Mouse (Mus musculus): ENCODE measurements at regions not wholly inside any gene's neighbourhood (a gene's known extent, or its start where the extent isn't known, plus 50 kb on each side); places are given as distances from the start of the nearest gene placed in this dataset.

DNA sequence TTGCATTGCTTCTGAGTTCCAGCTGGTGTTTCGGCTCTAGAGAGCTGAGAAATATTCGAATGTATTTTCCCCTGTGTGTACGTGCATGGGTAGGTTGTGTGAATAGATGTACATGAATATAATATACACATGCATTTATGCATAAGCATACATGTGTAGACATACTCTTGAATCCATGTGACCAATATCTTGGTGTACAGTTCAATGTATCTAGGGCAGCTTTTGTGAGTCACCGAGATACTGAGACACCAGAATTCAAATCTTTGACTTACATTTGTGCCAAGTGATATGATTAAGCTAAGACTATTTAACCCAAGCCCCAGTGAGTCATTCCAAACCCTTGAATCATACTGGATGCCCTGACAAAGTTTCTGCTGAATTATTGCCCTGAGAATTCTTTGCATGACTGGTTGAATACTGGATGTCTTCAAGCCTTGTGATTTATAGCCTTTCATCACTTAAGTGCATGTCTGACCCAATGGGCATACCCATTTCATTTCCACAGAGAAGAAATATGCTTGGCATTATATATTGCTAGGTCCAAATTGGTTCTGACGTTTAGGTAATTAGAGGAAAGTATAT lies 103.3 kb upstream of the Tsc22d2 start:
- Histone ChIP-seq H3K4me1 (ENCODE audit: control insufficient read depth, insufficient read depth, low read length) (no peaks in the 10 kb centered on the region), H3K4me2 (replicated peaks; ENCODE audit: low read depth, low read length) (no peak overlapping the region), H3K9me3 (ENCODE audit: control insufficient read depth, low read length) (no peaks in the 10 kb centered on the region), H3K27ac (ENCODE audit: low read depth, low read length) (no peak overlapping the region), H3K4me3 (ENCODE audit: low read length) (no peak overlapping the region), H3K27me3 (ENCODE audit: control insufficient read depth, insufficient read depth, low read length) (no peaks in the 10 kb centered on the region), H3K9ac (ENCODE audit: low read depth, low read length) (no peak overlapping the region), H3K36me3 (ENCODE audit: control insufficient read depth, insufficient read depth, low read length) (no peaks in the 10 kb centered on the region)
- ATAC-seq (ENCODE audit: low FRiP score, low TSS enrichment) = no peak
- WGBS = 92% methylated on average over 5 of the region's 5 CpGs

DNA sequence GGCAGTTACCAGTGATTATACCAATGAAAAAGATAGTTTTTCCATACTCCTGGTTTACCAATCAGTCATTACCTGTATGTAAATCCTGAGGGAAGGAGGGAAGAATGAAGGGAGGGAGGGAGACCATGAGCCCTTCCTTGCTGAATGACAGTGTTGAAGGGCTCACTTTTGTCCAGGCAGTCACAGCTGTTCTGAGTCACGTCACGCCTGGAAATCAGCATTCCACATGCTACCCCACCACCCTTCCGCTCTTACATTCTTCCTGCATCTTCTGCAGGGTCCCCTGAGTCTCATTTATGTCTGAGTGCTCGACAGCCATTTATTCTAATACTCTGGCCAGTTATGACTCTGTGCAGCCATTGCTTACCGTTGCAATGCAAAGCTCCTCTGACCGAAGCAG lies 101.9 kb upstream of the Tsc22d2 start:
- H3K9ac ChIP-seq (ENCODE audit: low read depth, low read length) = no peak overlapping the region
- no peak overlapping the region for H3K27ac ChIP-seq (ENCODE audit: low read depth, low read length)
- no peaks in the 10 kb centered on the region for H3K27me3 ChIP-seq (ENCODE audit: control insufficient read depth, insufficient read depth, low read length)
- H3K9me3 ChIP-seq (ENCODE audit: control insufficient read depth, low read length) = no peaks in the 10 kb centered on the region
- ATAC-seq (ENCODE audit: low FRiP score, low TSS enrichment) = no peak
- 61% methylated on average over 6 of the region's 6 CpGs for WGBS
- H3K4me3 ChIP-seq (ENCODE audit: low read length) = no peak overlapping the region
- H3K4me2 ChIP-seq (replicated peaks; ENCODE audit: low read depth, low read length) = no peak overlapping the region
- no peaks in the 10 kb centered on the region for H3K36me3 ChIP-seq (ENCODE audit: control insufficient read depth, insufficient read depth, low read length)
- no peaks in the 10 kb centered on the region for H3K4me1 ChIP-seq (ENCODE audit: control insufficient read depth, insufficient read depth, low read length)

DNA sequence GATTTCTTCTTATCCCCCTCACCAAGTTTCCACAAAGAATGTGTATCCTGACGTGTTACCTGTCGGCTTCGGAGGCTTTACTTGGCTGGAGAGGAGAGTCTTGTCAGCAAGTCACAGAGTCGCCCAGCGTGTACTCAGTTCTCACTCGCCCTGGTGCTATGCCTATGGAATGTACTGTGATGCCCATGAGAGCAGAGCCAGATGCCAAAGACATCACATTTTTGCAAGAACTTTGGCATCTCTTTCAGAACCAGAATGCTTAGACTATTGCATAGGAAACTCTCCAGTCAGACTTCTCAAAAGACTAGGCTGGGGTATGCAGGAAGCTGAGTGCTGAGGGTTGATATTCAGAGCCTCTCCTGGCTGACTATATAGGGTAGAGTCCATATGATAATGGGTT lies 99.3 kb upstream of the Tsc22d2 start:
- WGBS = 90% methylated on average over 6 of the region's 6 CpGs

DNA sequence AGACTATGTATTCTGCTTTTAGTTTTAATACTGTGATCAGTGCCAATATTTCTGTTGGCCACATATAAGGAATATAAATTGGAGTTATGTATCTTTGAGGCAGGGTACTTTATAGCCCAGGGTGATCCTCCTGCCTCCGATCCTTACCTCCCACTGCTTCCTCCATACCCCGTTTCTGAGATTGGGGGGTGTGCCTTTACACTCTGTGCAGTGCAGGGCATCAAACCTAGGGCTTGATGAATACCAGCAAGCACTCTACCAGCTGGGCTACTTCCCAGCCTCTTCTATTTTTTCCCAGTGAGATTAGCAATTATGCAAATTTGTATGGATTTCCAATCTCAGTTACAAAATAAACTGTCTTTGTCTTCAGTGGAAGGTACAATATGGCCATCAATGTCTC lies 97.3 kb upstream of the Tsc22d2 start:
- Histone ChIP-seq H3K4me3 (ENCODE audit: low read length) (no peak overlapping the region), H3K27ac (ENCODE audit: low read depth, low read length) (no peak overlapping the region), H3K4me2 (replicated peaks; ENCODE audit: low read depth, low read length) (no peak overlapping the region), H3K9me3 (ENCODE audit: control insufficient read depth, low read length) (no peaks in the 10 kb centered on the region), H3K9ac (ENCODE audit: low read depth, low read length) (no peak overlapping the region), H3K27me3 (ENCODE audit: control insufficient read depth, insufficient read depth, low read length) (no peaks in the 10 kb centered on the region), H3K36me3 (ENCODE audit: control insufficient read depth, insufficient read depth, low read length) (no peaks in the 10 kb centered on the region), H3K4me1 (ENCODE audit: control insufficient read depth, insufficient read depth, low read length) (no peaks in the 10 kb centered on the region)
- WGBS = 75% methylated on average over 2 of the region's 2 CpGs
- no peak for ATAC-seq (ENCODE audit: low FRiP score, low TSS enrichment)

More for the DNA sequence above, 99.3 kb upstream of the Tsc22d2 start:
- Histone ChIP-seq H3K4me1 (ENCODE audit: control insufficient read depth, insufficient read depth, low read length) (no peaks in the 10 kb centered on the region), H3K9me3 (ENCODE audit: control insufficient read depth, low read length) (no peaks in the 10 kb centered on the region), H3K27ac (ENCODE audit: low read depth, low read length) (no peak overlapping the region), H3K9ac (ENCODE audit: low read depth, low read length) (no peak overlapping the region), H3K36me3 (ENCODE audit: control insufficient read depth, insufficient read depth, low read length) (no peaks in the 10 kb centered on the region), H3K4me3 (ENCODE audit: low read length) (no peak overlapping the region), H3K4me2 (replicated peaks; ENCODE audit: low read depth, low read length) (no peak overlapping the region), H3K27me3 (ENCODE audit: control insufficient read depth, insufficient read depth, low read length) (no peaks in the 10 kb centered on the region)
- no peak for ATAC-seq (ENCODE audit: low FRiP score, low TSS enrichment)

DNA sequence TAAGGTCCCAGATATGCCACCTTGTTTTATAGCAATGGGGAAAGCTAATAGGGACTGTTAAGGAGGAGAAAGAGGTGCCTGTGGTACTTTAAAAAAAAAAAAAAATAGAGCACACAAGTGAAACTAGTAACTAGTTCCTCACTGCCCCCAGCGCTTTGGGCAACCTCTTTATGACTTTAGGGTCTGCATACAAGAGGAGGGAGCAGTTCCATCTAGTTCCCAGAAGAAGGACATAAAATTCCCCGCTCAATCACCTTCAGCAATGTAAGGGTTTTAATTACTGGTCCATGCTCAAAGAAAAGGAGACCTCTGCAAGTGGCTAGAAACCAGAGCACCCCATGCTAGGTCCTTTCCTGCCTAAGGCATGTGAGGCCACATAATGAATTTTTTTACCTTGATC lies 95.8 kb upstream of the Tsc22d2 start:
- no peaks in the 10 kb centered on the region for H3K9me3 ChIP-seq (ENCODE audit: control insufficient read depth, low read length)
- no peak overlapping the region for H3K4me3 ChIP-seq (ENCODE audit: low read length)
- 22% methylated on average over 2 of the region's 2 CpGs for WGBS
- H3K27me3 ChIP-seq (ENCODE audit: control insufficient read depth, insufficient read depth, low read length) = no peaks in the 10 kb centered on the region
- no peak overlapping the region for H3K27ac ChIP-seq (ENCODE audit: low read depth, low read length)
- ATAC-seq (ENCODE audit: low FRiP score, low TSS enrichment) = no peak
- H3K4me1 ChIP-seq (ENCODE audit: control insufficient read depth, insufficient read depth, low read length) = no peaks in the 10 kb centered on the region
- no peak overlapping the region for H3K4me2 ChIP-seq (replicated peaks; ENCODE audit: low read depth, low read length)
- no peak overlapping the region for H3K9ac ChIP-seq (ENCODE audit: low read depth, low read length)
- H3K36me3 ChIP-seq (ENCODE audit: control insufficient read depth, insufficient read depth, low read length) = no peaks in the 10 kb centered on the region

DNA sequence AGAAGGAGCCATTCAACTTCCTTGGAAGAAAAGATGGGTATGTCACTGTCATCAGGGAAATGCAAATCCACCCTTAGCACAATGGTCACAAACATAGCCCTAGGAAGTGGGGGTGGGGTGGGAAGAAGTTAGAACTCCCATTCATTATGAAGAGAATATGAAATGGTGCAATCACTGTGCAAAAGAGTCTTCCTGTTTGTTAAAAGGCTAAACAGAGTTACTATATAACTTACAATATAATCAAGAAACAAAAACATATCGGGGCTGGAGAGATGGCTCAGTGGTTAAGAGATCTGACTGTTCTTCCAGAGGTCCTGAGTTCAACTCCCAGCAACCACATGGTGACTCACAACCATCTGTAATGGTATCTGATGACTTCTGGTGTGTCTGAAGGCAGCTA lies 95.1 kb upstream of the Tsc22d2 start:
- ATAC-seq (ENCODE audit: low FRiP score, low TSS enrichment) = no peak
- no peak overlapping the region for H3K27ac ChIP-seq (ENCODE audit: low read depth, low read length)
- WGBS = 90% methylated on average over 1 of the region's 1 CpGs
- H3K4me3 ChIP-seq (ENCODE audit: low read length) = no peak overlapping the region
- H3K4me2 ChIP-seq (replicated peaks; ENCODE audit: low read depth, low read length) = no peak overlapping the region
- no peaks in the 10 kb centered on the region for H3K4me1 ChIP-seq (ENCODE audit: control insufficient read depth, insufficient read depth, low read length)
- H3K36me3 ChIP-seq (ENCODE audit: control insufficient read depth, insufficient read depth, low read length) = no peaks in the 10 kb centered on the region
- H3K9ac ChIP-seq (ENCODE audit: low read depth, low read length) = no peak overlapping the region
- H3K9me3 ChIP-seq (ENCODE audit: control insufficient read depth, low read length) = no peaks in the 10 kb centered on the region
- H3K27me3 ChIP-seq (ENCODE audit: control insufficient read depth, insufficient read depth, low read length) = no peaks in the 10 kb centered on the region

DNA sequence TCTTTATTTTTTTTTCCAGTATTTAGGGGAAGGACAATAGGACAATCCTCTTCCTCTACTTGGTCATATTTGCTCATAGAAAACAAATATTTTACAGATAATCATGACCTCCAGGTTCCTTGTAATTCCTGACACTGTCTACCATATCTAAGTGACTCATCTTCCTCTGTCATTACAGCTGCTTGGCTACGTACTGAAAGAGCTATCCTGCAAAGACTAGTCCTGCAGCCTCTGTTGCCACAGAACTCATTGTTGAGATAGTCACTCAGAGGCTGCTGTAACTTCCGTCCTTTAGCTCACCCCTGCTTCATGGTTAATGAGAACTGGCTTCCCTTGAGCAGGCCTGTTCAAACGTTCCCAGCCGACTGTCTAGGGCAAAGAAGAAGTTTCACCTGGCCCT lies 93.7 kb upstream of the Tsc22d2 start:
- Histone ChIP-seq H3K4me2 (replicated peaks; ENCODE audit: low read depth, low read length) (no peak overlapping the region), H3K9me3 (ENCODE audit: control insufficient read depth, low read length) (no peaks in the 10 kb centered on the region), H3K27ac (ENCODE audit: low read depth, low read length) (no peak overlapping the region), H3K4me3 (ENCODE audit: low read length) (no peak overlapping the region), H3K36me3 (ENCODE audit: control insufficient read depth, insufficient read depth, low read length) (no peaks in the 10 kb centered on the region), H3K27me3 (ENCODE audit: control insufficient read depth, insufficient read depth, low read length) (no peaks in the 10 kb centered on the region), H3K9ac (ENCODE audit: low read depth, low read length) (no peak overlapping the region), H3K4me1 (ENCODE audit: control insufficient read depth, insufficient read depth, low read length) (no peaks in the 10 kb centered on the region)
- no peak for ATAC-seq (ENCODE audit: low FRiP score, low TSS enrichment)
- WGBS = 69% methylated on average over 4 of the region's 4 CpGs

DNA sequence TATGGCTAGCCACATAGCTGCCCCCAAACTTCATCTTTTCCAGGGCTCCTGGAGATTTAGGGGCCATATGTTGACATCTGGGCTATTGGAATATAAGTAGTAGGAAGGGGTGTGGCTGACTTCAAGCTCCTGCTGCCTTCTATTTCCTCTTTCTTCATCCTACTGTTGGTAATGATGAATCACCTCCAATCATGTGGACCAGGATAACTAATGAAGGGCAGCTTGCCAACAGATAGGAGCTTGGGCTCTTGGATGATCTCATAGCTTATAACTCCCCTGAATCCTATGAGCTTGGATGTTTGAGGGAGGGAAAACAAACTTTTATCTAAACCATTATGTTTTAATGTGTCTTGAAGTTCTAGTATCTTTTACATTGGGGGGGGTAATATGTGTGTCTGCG lies 92.2 kb upstream of the Tsc22d2 start:
- H3K27ac ChIP-seq (ENCODE audit: low read depth, low read length) = no peak overlapping the region
- H3K4me3 ChIP-seq (ENCODE audit: low read length) = no peak overlapping the region
- no peaks in the 10 kb centered on the region for H3K9me3 ChIP-seq (ENCODE audit: control insufficient read depth, low read length)
- no peak overlapping the region for H3K4me2 ChIP-seq (replicated peaks; ENCODE audit: low read depth, low read length)
- no peaks in the 10 kb centered on the region for H3K27me3 ChIP-seq (ENCODE audit: control insufficient read depth, insufficient read depth, low read length)
- 87% methylated on average over 1 of the region's 1 CpGs for WGBS
- no peaks in the 10 kb centered on the region for H3K36me3 ChIP-seq (ENCODE audit: control insufficient read depth, insufficient read depth, low read length)
- no peaks in the 10 kb centered on the region for H3K4me1 ChIP-seq (ENCODE audit: control insufficient read depth, insufficient read depth, low read length)
- H3K9ac ChIP-seq (ENCODE audit: low read depth, low read length) = no peak overlapping the region
- no peak for ATAC-seq (ENCODE audit: low FRiP score, low TSS enrichment)

DNA sequence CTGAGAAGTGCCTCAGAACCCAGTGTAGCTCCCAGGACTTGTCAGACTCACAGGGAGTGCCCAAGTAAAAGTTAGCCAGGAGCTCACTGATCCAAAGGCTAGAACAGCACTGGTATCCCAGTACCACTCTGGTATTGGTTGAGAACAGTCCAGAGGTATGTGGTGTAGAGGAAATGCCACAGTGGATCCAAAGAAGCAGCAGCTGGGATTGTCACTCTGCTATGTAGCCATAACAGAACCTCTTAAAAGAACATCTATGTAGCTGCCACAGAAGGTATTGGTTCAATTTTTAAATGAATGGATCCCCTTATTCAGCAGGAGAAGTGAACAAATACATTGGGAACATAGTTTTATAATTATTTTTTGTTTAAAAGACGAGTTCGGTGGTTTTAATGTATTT lies 86.8 kb upstream of the Tsc22d2 start:
- WGBS = 87% methylated on average over 2 of the region's 2 CpGs
- no peak for ATAC-seq (ENCODE audit: low FRiP score, low TSS enrichment)
- no peak overlapping the region for H3K9ac ChIP-seq (ENCODE audit: low read depth, low read length)
- H3K27me3 ChIP-seq (ENCODE audit: control insufficient read depth, insufficient read depth, low read length) = no peaks in the 10 kb centered on the region
- no peak overlapping the region for H3K4me3 ChIP-seq (ENCODE audit: low read length)
- H3K36me3 ChIP-seq (ENCODE audit: control insufficient read depth, insufficient read depth, low read length) = no peaks in the 10 kb centered on the region
- H3K9me3 ChIP-seq (ENCODE audit: control insufficient read depth, low read length) = no peaks in the 10 kb centered on the region
- no peak overlapping the region for H3K27ac ChIP-seq (ENCODE audit: low read depth, low read length)
- H3K4me2 ChIP-seq (replicated peaks; ENCODE audit: low read depth, low read length) = no peak overlapping the region
- no peaks in the 10 kb centered on the region for H3K4me1 ChIP-seq (ENCODE audit: control insufficient read depth, insufficient read depth, low read length)

DNA sequence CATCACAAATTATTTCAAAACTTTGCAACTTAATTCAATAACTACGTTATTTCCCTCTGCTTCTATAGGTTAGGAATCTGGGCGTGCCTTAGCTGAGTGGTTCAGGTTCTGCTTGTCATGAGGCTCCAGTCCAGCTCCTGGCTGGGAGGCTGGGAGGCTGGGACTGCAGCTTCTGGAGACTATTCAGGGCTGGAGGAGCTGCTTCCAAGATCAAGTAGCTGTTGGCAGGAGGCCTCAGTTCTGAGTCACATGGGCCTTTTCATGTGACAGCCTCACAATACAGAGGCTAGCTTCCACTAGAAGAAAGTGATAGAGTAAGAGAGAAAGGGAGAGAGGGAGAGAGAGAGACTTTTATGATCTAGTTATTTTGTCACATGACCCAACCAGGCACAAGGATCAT lies 84.3 kb upstream of the Tsc22d2 start:
- Histone ChIP-seq H3K9ac (ENCODE audit: low read depth, low read length) (no peak overlapping the region), H3K4me3 (ENCODE audit: low read length) (no peak overlapping the region), H3K4me1 (ENCODE audit: control insufficient read depth, insufficient read depth, low read length) (no peaks in the 10 kb centered on the region), H3K36me3 (ENCODE audit: control insufficient read depth, insufficient read depth, low read length) (no peaks in the 10 kb centered on the region), H3K4me2 (replicated peaks; ENCODE audit: low read depth, low read length) (no peak overlapping the region), H3K27ac (ENCODE audit: low read depth, low read length) (no peak overlapping the region), H3K27me3 (ENCODE audit: control insufficient read depth, insufficient read depth, low read length) (no peaks in the 10 kb centered on the region), H3K9me3 (ENCODE audit: control insufficient read depth, low read length) (no peaks in the 10 kb centered on the region)
- ATAC-seq (ENCODE audit: low FRiP score, low TSS enrichment) = no peak
- 84% methylated on average over 2 of the region's 2 CpGs for WGBS
